Mouse (Mus musculus): ENCODE data around the gene Armc12. TPM values are rescaled to one million over a fixed set of nuclear protein-coding genes. Genes with fewer than 3 reads are reported as not detected.
"Not testable (repeated sequence)": the region's sequence is repeated elsewhere in the genome, so short reads cannot be mapped to it uniquely, and the experiment has no call there.

The Armc12 gene
- polyA plus RNA-seq, 2 experiments from 2014 or later: not detected

GRCm38 (mm10) chr17:28533327-28533726 lies 2.7 kb downstream of the Armc12 start:
- ATAC-seq: no peak

DNA sequence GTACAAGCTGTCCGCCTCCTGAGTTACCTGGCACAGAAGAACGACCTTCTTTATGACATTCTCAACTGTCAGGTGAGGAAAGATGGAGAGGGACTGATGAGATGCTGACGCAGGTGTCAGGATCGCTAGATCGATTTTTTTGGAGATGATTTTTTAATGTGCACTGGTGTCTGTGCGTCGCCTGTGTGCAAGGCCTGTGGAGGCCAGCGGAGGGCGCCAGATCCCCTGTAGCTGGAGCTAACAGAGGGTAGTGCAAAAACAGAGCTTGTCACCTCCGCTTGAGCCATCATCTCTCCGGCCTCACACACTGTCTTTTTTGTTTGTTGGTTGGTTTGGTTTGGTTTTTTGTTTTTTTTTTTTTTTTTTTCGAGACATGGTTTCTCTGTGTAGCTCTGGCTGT lies 7.3 kb downstream of the Armc12 start:
- ATAC-seq: no peak

GRCm38 (mm10) chr17:28546925-28547324 lies 16.3 kb downstream of the Armc12 start:
- ATAC-seq: no peak

DNA sequence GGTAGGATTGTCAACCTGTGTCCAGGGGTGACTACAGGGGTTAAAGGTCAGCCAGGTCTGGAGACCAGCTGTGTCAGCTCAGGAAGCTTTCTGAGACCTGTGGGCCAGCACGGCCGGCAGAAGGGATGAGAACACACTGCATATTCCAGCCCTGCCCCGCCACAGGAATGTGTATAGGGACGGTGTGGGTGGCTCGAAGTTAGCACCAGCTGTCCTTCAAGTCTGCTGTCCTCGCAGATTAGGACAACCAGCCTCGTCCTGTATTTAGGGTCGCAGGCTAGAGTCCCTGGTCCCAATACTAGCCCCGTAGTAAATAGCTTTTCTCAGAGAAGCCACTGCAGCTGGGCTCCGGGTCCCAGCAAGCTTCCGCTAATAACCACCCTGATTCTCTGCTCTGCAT lies 17.9 kb downstream of the Armc12 start:
- ATAC-seq: no peak

GRCm38 (mm10) chr17:28549111-28549510 lies 18.5 kb downstream of the Armc12 start, which contains the start of gene Clpsl2:
TSS of gene Clpsl2 (plus strand) at chr17:28549411.
- no peak for ATAC-seq

DNA sequence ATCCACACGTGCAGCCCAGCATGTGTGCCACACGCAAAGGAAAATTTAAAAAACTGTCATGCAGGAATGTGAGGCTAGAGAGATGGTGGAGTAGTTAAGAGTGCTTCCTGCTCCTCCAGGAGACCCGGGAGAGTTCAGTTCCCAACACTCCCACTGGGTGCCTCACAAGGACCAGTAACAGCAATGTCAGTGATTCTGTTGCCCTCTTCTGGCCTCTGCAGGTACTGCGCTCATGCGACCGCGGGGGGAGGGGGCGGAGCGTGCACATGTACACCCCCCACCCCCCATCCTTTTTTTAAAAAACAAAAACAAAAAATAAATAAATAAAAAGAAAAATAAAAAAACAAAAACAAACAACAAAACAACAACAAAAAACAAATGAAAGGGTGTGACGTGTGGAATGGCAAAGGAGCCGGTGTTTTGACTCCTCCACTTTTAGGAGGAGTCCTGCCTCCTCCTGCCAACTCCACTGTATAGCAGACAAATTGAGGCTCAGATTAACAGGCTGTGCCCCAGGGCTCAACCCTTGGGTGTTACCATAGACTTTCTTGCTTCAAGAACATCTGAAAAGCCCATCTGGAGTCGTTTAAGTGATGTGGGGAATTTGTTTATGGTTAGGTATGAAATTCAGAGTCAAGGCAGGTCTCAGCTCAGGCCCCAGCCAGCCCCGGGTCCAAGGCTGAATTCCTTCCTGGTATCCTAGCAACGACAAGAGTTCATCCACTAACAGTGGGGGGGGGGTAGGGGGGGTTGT lies 22.6 kb downstream of the Armc12 start:
- ATAC-seq: no peak

DNA sequence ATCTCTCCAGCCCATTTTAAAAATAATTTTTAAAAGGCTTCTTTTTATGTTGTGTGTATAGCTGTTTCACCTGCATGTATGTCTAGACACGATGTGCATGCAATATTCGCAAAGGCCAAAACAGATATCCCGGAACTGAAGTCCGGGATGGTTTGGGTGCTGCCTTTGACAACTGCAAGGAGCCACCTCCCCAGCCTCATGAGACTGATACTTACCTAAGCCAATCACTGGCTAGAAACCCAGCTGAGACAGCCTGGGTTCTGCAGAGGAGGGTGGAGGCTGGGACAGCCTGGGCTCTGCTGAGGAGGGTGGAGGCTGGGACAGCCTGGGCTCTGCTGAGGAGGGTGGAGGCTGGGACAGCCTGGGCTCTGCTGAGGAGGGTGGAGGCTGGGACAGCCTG lies 23.4 kb downstream of the Armc12 start:
- ATAC-seq: not testable (repeated sequence)

DNA sequence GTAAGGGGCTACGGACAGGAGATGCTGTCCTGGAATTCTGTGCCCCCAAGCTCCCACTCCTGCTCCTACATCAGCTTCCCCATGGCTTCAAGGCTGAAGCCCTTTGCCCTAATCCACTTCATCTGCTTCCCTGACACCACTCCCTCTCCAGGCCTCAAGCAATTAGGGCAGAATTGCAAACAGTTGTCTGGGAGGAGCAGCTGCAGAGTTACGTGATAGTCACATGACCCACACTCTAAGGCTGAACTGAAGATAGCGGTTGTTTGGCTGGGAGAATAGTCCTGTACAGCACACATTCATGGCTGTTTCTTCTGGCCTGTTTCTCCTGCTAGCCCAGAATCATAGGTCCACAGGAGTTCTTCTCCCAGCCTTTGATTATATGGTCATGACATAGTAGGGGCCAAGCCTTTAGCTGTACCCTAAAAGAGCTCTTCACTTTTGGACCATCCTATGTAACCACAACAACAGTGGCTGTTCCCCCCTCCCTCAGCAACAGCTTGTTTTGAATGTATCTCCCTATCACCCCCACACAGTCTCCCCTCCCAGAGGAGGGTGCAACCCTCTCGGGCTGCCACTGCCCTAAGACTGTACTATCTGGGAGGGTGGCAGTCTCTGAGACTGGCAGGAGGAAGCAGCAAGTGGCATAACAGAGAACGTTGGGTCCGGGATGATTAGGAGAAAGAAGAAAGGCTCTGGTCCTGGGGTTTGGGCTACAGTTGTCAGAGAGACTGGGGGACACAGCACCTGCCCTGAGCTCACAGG lies 26.2 kb downstream of the Armc12 start:
- no peak for ATAC-seq

- ATAC-seq: no peak
These were observed 27.2 kb downstream of the Armc12 start for GRCm38 (mm10) chr17:28557772-28558171.

- ATAC-seq: no peak
These were observed 30.0 kb downstream of the Armc12 start, which contains the start of gene Clps for GRCm38 (mm10) chr17:28560598-28560997. TSS of gene Clps (minus strand) at chr17:28560766.

GRCm38 (mm10) chr17:28561613-28562012 lies 31.0 kb downstream of the Armc12 start:
- ATAC-seq: no peak

- ATAC-seq: no peak
These were observed 34.6 kb downstream of the Armc12 start for GRCm38 (mm10) chr17:28565181-28565580.

DNA sequence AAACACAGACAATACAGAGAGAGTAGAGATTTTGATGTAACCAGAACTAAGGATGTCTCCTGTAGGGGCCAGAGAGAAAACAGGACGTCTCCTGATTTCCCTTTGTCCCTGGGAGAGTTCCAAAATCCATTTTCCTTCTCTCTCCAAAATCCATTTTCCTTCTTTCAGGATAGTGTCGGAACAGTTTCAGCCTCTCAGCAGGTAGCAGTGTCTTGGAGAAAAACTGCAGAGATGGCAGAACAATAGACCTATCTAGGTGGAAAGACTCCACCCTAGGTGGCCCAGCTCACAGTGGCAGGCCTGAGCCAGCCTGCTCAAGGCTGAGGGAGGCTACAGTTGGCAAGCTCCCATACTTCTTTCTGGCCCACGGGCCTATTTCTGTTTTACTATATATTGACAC lies 36.9 kb downstream of the Armc12 start:
- ATAC-seq: no peak

DNA sequence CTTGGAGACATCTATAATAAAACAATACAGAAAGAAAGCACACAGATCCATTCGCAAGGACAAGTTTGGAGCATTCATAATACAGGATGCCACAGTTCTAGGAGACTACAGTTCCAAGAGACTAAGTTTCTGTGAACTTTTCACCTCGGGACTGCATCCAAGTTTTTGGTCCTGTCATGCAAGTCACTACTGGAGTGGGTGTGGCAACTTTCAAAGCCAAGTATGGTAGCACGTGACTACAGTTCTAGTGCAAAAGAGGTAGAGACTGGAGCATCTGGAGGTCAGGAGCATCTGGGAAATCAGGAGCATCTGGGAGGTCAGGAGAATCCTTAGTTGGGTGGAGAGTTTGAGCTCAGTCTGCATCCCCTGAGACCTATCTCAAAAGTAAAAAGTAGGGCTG lies 41.3 kb downstream of the Armc12 start:
- no peak for ATAC-seq

- no peak for ATAC-seq
These were observed 41.9 kb downstream of the Armc12 start for GRCm38 (mm10) chr17:28572521-28572920.

- ATAC-seq: no peak
These were observed 42.3 kb downstream of the Armc12 start for GRCm38 (mm10) chr17:28572941-28573340.

GRCm38 (mm10) chr17:28575244-28576125 lies 44.9 kb downstream of the Armc12 start, which contains the start of gene Lhfpl5:
TSS of gene Lhfpl5 (plus strand) at chr17:28575641.
- no peak for ATAC-seq

DNA sequence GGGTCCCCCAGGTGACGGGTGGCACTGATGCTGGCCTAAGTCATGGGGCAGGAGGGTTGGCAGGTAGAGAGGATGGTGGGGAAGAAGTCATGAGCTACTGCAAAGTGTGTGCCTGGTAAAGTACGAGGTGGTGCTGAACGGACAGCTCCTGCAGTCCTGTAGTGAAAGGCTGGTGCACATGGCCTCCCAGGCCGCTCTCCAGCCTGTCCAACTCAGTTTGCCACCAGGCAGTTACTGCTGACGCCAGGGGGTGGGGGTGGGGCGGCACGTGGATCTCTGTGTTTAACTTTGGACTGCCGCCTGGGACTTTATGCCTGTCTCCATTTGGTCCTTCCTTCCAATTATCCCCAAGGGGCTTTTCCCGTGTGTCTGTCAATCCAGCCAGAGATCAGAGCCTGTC lies 49.8 kb downstream of the Armc12 start:
- ATAC-seq: no peak

GRCm38 (mm10) chr17:28581056-28581455 lies 50.5 kb downstream of the Armc12 start:
- ATAC-seq: no peak

GRCm38 (mm10) chr17:28586509-28586908 lies 55.9 kb downstream of the Armc12 start:
- ATAC-seq: no peak

- no peak for ATAC-seq
These were observed 58.0 kb downstream of the Armc12 start for GRCm38 (mm10) chr17:28588591-28588990.
